8 mouse cellular contexts compared by ENCODE assay signal in the genomic region with DNA sequence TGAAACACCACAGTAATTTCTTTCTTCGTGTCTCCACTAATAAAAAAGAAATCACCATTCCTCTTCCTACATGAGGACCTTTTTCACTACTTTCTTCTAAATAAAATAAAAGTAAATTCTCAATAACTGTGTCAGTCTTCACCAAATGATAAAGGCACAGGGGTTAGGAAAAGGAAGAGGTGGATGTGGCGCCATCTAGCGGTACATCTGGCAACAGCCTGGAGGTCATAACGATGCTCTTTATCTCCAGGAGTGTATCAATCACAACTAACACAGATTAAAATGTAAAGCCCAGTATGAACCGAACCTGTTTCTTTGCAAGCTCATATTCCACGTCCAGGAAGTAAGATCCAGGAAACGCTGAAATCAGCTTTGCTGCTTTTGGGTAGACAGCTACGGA.
DNase-seq lines count a peak whose midpoint lies in the region; ATAC-seq and TF ChIP-seq lines count a peak whose summit lies in the region.

No protein-coding gene starts in this region.

- no peak for ATAC-seq in forebrain, embryonic 12.5 days (ENCODE audit: low FRiP score)
- no peak for ATAC-seq in megakaryocyte, adult 5-6 weeks (ENCODE audit: poor library complexity, severe bottlenecking)

- no peaks in the 10 kb centered on the region for H3K79me2 ChIP-seq in CH12.LX (replicated peaks; ENCODE audit: control insufficient read depth, extremely low read depth, insufficient read depth, poor library complexity, severe bottlenecking)

- dilution Hi-C loops in CH12.LX (cut with MboI; ENCODE audit: extremely low pct_ligation_motif_present, extremely low pct_unique_long_range_greater_than_20kb, low sequenced_read_pairs) = no loop called here

- no peak overlapping the region for H3K4me2 ChIP-seq in CH12.LX (ENCODE audit: insufficient read depth, low read depth, poor library complexity, severe bottlenecking)
- no peak overlapping the region for H3K4me2 ChIP-seq in forebrain, embryonic 12.5 days

- no peak for TF ChIP-seq EP300 in CH12.LX (IDR thresholded peaks at IDR 0.05; ENCODE audit: low read length)

- H3K36me3 ChIP-seq in CH12.LX (replicated peaks in 1 of 2; ENCODE audit: control insufficient read depth in 1 of 2, insufficient read depth in 1 of 2, low read length in 1 of 2) = no peaks in the 10 kb centered on the region
- H3K36me3 ChIP-seq in small intestine, adult 2 months (ENCODE audit: control insufficient read depth, insufficient read depth, low read length) = no peaks in the 10 kb centered on the region
- H3K36me3 ChIP-seq in forebrain, embryonic 12.5 days (replicated peaks) = no peaks in the 10 kb centered on the region

- H3K9me3 ChIP-seq in CH12.LX (replicated peaks; ENCODE audit: low read length) = no peaks in the 10 kb centered on the region
- no peaks in the 10 kb centered on the region for H3K9me3 ChIP-seq in forebrain, embryonic 12.5 days

- peak; percentile 6 for DNase-seq in heart, postnatal 4 days
- no peak for DNase-seq in heart, postnatal 10 days
- peak; percentile 71 for DNase-seq in CH12.LX (ENCODE audit: extremely low read depth)
- no peak for DNase-seq in brain, embryonic 14.5 days (ENCODE audit: low read depth)
- DNase-seq in left cerebral cortex, adult 11 months (ENCODE audit: low spot score) = peak; percentile 3

- in situ Hi-C loops in CH12.LX (cut with MboI; ENCODE audit: low pct_ligation_motif_present, low pct_unique_long_range_greater_than_20kb, low sequenced_read_pairs) = no loop called here

- H3K27me3 ChIP-seq in CH12.LX (replicated peaks) = no peaks in the 10 kb centered on the region
- H3K27me3 ChIP-seq in small intestine, adult 2 months (ENCODE audit: control insufficient read depth, insufficient read depth, low read length) = no peaks in the 10 kb centered on the region
- no peaks in the 10 kb centered on the region for H3K27me3 ChIP-seq in forebrain, embryonic 12.5 days

- TF ChIP-seq CTCF in CH12.LX (conservative IDR thresholded peaks at IDR 0.05 in 1 of 2, IDR thresholded peaks at IDR 0.05 in 1 of 2; ENCODE audit: low read depth in 2 of 2, low read length in 2 of 2) = peak; percentile 86 to 96
- TF ChIP-seq CTCF in brain, embryonic 14.5 days (IDR thresholded peaks at IDR 0.05; ENCODE audit: borderline replicate concordance, extremely low read depth, insufficient read depth, insufficient read length) = peak; percentile 46; the same call in 1 of the 2 replicates
- peak; percentile 39; the same call in 1 of the 2 replicates for TF ChIP-seq CTCF in small intestine, adult 2 months (IDR thresholded peaks at IDR 0.05; ENCODE audit: extremely low read depth, insufficient read length, insufficient replicate concordance, low read depth, low read length)

- H3K9ac ChIP-seq in CH12.LX (ENCODE audit: insufficient read depth, low read depth) = no peak overlapping the region
- H3K9ac ChIP-seq in forebrain, embryonic 12.5 days = no peak overlapping the region

- no peaks in the 10 kb centered on the region for H3K4me1 ChIP-seq in CH12.LX (ENCODE audit: control insufficient read depth in 1 of 2, insufficient read depth in 2 of 2)
- no peaks in the 10 kb centered on the region for H3K4me1 ChIP-seq in small intestine, adult 2 months (ENCODE audit: control insufficient read depth, insufficient read depth, insufficient read length, low read length)
- H3K4me1 ChIP-seq in forebrain, embryonic 12.5 days = no peaks in the 10 kb centered on the region

- TF ChIP-seq POLR2A in CH12.LX (IDR thresholded peaks at IDR 0.05; ENCODE audit: low read depth, low read length) = no peak
- no peak for TF ChIP-seq POLR2A in brain, embryonic 14.5 days (IDR thresholded peaks at IDR 0.05; ENCODE audit: borderline replicate concordance, extremely low read depth, insufficient read depth, insufficient read length, poor library complexity, severe bottlenecking)
- no peak for TF ChIP-seq POLR2A in small intestine, adult 2 months (IDR thresholded peaks at IDR 0.05; ENCODE audit: low read depth, low read length)

- TF ChIP-seq RAD21 in CH12.LX (IDR thresholded peaks at IDR 0.05; ENCODE audit: low read depth, low read length) = peak; percentile 74

- WGBS in small intestine, adult 2 months = 51% methylated on average over 8 of the region's 8 CpGs
- WGBS in forebrain, embryonic 12.5 days = 67% methylated on average over 8 of the region's 8 CpGs

- no peak overlapping the region for H3K27ac ChIP-seq in CH12.LX (ENCODE audit: insufficient read depth, low read depth)
- no peak overlapping the region for H3K27ac ChIP-seq in small intestine, adult 2 months (ENCODE audit: insufficient read depth, low read depth, low read length)
- no peak overlapping the region for H3K27ac ChIP-seq in forebrain, embryonic 12.5 days

- intact Hi-C loops in heart, postnatal 10 days (cut with DNase I) = no loop called here

- H3K4me3 ChIP-seq in CH12.LX (replicated peaks in 1 of 3; ENCODE audit: low read depth in 2 of 3, low read length in 2 of 3, poor library complexity in 1 of 3) = no peak overlapping the region
- H3K4me3 ChIP-seq in small intestine, adult 2 months (ENCODE audit: low read depth, low read length) = no peak overlapping the region
- H3K4me3 ChIP-seq in forebrain, embryonic 12.5 days (replicated peaks) = no peak overlapping the region

TF ChIP-seq in CH12.LX, 34 proteins besides CTCF, POLR2A, EP300 and RAD21:
- TF ChIP-seq POLR2AphosphoS2 (IDR thresholded peaks at IDR 0.05; ENCODE audit: low read depth, low read length) (no peak), CHD1 (IDR thresholded peaks at IDR 0.05; ENCODE audit: low read depth, low read length) (no peak), JUN (IDR thresholded peaks at IDR 0.05; ENCODE audit: insufficient read depth, low read depth, low read length) (no peak), MXI1 (IDR thresholded peaks at IDR 0.05; ENCODE audit: low read depth, low read length) (no peak), MAFK (IDR thresholded peaks at IDR 0.05; ENCODE audit: insufficient replicate concordance, low read length) (no peak), KAT2A (IDR thresholded peaks at IDR 0.05; ENCODE audit: insufficient replicate concordance, low read length) (no peak), NELFE (IDR thresholded peaks at IDR 0.05; ENCODE audit: low read depth, low read length) (peak; percentile 30; the same call in 1 of the 2 replicates), IRF4 (IDR thresholded peaks at IDR 0.05; ENCODE audit: low read depth, low read length) (no peak), E2F4 (IDR thresholded peaks at IDR 0.05; ENCODE audit: insufficient replicate concordance, low read depth, low read length) (no peak), BHLHE40 (IDR thresholded peaks at IDR 0.05; ENCODE audit: low read depth, low read length) (no peak), GABPA (IDR thresholded peaks at IDR 0.05; ENCODE audit: insufficient replicate concordance, low read depth, low read length) (no peak), ZC3H11A (IDR thresholded peaks at IDR 0.05; ENCODE audit: low read depth, low read length) (peak; percentile 39; the same call in 1 of the 2 replicates), MYC (IDR thresholded peaks at IDR 0.05; ENCODE audit: low read depth, low read length) (no peak), JUND (conservative IDR thresholded peaks at IDR 0.05; ENCODE audit: low read depth, low read length) (0 out of 2 replicates have a peak, but pooled peaks have one; percentile 34), USF2 (conservative IDR thresholded peaks at IDR 0.05; ENCODE audit: low read depth, low read length) (no peak), ETS1 (conservative IDR thresholded peaks at IDR 0.05; ENCODE audit: low read depth, low read length) (no peak), MAZ (IDR thresholded peaks at IDR 0.05; ENCODE audit: low read depth, low read length) (no peak), HCFC1 (IDR thresholded peaks at IDR 0.05; ENCODE audit: low read depth, low read length) (no peak), ZKSCAN1 (IDR thresholded peaks at IDR 0.05; ENCODE audit: borderline replicate concordance, low read depth, low read length) (no peak), SMC3 (IDR thresholded peaks at IDR 0.05; ENCODE audit: low read depth, low read length) (peak; percentile 89), ZMIZ1 (IDR thresholded peaks at IDR 0.05; ENCODE audit: low read depth, low read length) (no peak), RCOR1 (conservative IDR thresholded peaks at IDR 0.05; ENCODE audit: low read depth, low read length) (no peak), NRF1 (IDR thresholded peaks at IDR 0.05; ENCODE audit: low read depth, low read length) (no peak), PAX5 (IDR thresholded peaks at IDR 0.05; ENCODE audit: low read length) (no peak), ELF1 (IDR thresholded peaks at IDR 0.05; ENCODE audit: low read depth, low read length) (no peak), SIN3A (IDR thresholded peaks at IDR 0.05; ENCODE audit: low read length) (no peak), USF1 (IDR thresholded peaks at IDR 0.05; ENCODE audit: low read depth, low read length) (no peak), MAX (IDR thresholded peaks at IDR 0.05; ENCODE audit: low read length) (no peak)

Comparison
In these comparisons a context has a peak if more than half of its experiments do, and no peak if none do; other contexts are left out.
1. DNase-seq: peak in heart, postnatal 4 days (single experiment), CH12.LX (single experiment) and left cerebral cortex, adult 11 months (single experiment); none in heart, postnatal 10 days (0 of 2) and brain, embryonic 14.5 days (single experiment).
2. CTCF ChIP-seq: peak in every context shown above with its lines; median percentile 91 in CH12.LX; 46 in brain, embryonic 14.5 days; 39 in small intestine, adult 2 months.